In genomic region chr4:120569486-120570437, GRCm38 (mm10) we compare ENCODE assay signal across 8 mouse cellular contexts. TPM values are rescaled to one million over a fixed set of nuclear protein-coding genes. Genes with fewer than 3 reads are reported as not detected.
A peak's percentile ranks its signal among the peaks of the same experiment; 100 is the strongest.
DNase-seq lines count a peak whose midpoint lies in the region; ATAC-seq and TF ChIP-seq lines count a peak whose summit lies in the region.

TSS of gene Ctps (minus strand) at chr4:120570276.

- H3K4me1 ChIP-seq in hindbrain, postnatal 0 days (ENCODE audit: insufficient read depth, low read length) = peaks cover 16% of the 10 kb centered on the region

- H3K4me2 ChIP-seq in hindbrain, postnatal 0 days (ENCODE audit: low read depth, low read length) = peak within 1 kb of the TSS; percentile 58

- WGBS in hindbrain, postnatal 0 days = 2% methylated on average over 86 of the region's 97 CpGs

- H3K27me3 ChIP-seq in hindbrain, postnatal 0 days (ENCODE audit: insufficient read depth, low read length) = no peaks in the 10 kb centered on the region

- no peaks in the 10 kb centered on the region for H3K9me3 ChIP-seq in hindbrain, postnatal 0 days (ENCODE audit: low read length)

- H3K36me3 ChIP-seq in hindbrain, postnatal 0 days (ENCODE audit: insufficient read depth, low read length) = peaks cover 1% of the 10 kb centered on the region; the same call in 1 of the 2 replicates

- H3K9ac ChIP-seq in hindbrain, postnatal 0 days (replicated peaks; ENCODE audit: low read length) = peak within 1 kb of the TSS; percentile 92

- intact Hi-C loops in gastrocnemius, adult 2 months (cut with DNase I) = no loop called here
- intact Hi-C loops in left cerebral cortex, adult 2 months (cut with DNase I) = no loop called here

- TF ChIP-seq CTCF in gastrocnemius, adult 2 months (IDR thresholded peaks at IDR 0.05) = no peak
- no peak for TF ChIP-seq CTCF in hindbrain, postnatal 0 days (IDR thresholded peaks at IDR 0.05; ENCODE audit: low read depth)
- no peak for TF ChIP-seq CTCF in left cerebral cortex, adult 2 months (IDR thresholded peaks at IDR 0.05)

- peak within 1 kb of the TSS; percentile 95 for H3K27ac ChIP-seq in gastrocnemius, adult 2 months
- peak within 1 kb of the TSS; percentile 97 for H3K27ac ChIP-seq in hindbrain, postnatal 0 days
- peak within 1 kb of the TSS; percentile 96 for H3K27ac ChIP-seq in left cerebral cortex, adult 2 months

- DNase-seq in WW6 (ENCODE audit: low read depth, low spot score) = peak; percentile 76
- peak; percentile 90 to 95 for DNase-seq in cerebellum, postnatal 4 days (ENCODE audit: low spot score in 2 of 2)
- peak; percentile 98 for DNase-seq in gastrocnemius, adult 2 months
- peak; percentile 97 for DNase-seq in hindbrain, postnatal 0 days (ENCODE audit: low spot score)
- DNase-seq in left cerebral cortex, adult 2 months (ENCODE audit: extremely low spot score in 1 of 2, low spot score in 2 of 2) = peak; percentile 91 to 92
- DNase-seq in right cerebral cortex, adult 2 months (ENCODE audit: low spot score in 2 of 2) = peak; percentile 92 to 94
- peak; percentile 95 for DNase-seq in urinary bladder, postnatal 14 days (ENCODE audit: low spot score)

- H3K4me3 ChIP-seq in gastrocnemius, adult 2 months = peak within 1 kb of the TSS; percentile 83
- H3K4me3 ChIP-seq in hindbrain, postnatal 0 days (ENCODE audit: low read length) = peak within 1 kb of the TSS; percentile 76
- peak within 1 kb of the TSS; percentile 73 for H3K4me3 ChIP-seq in left cerebral cortex, adult 2 months

- peak; percentile 98 for ATAC-seq in hindbrain, postnatal 0 days
- ATAC-seq in megakaryocyte, adult 5-6 weeks (ENCODE audit: poor library complexity, severe bottlenecking) = peak; percentile 91

RNA-seq across cellular contexts. Expression of gene Ctps, which starts in this region (rescaled TPM):
- 10 to 100 TPM; 13.1 to 14.4 TPM for total RNA-seq in gastrocnemius, adult 2 months (2021)
- 42.2 and 52.0 TPM in 2 replicates for total RNA-seq in hindbrain, postnatal 0 days (2014; rRNA removed)
- polyA plus RNA-seq in hindbrain, postnatal 0 days (2015; fragmentation: Nextera tagmentation; extraction: Ambion mirVana) = 61.4 and 65.0 TPM in 2 replicates
- 10 to 100 TPM; 40.0 to 42.4 TPM for total RNA-seq in left cerebral cortex, adult 2 months (2021)
- total RNA-seq in megakaryocyte, adult 5-6 weeks (2015) = 12.8 TPM in 2 replicates
- total RNA-seq in megakaryocyte, adult 5-6 weeks (2017) = 13.1 and 14.3 TPM in 2 replicates

Comparison
In these comparisons a context has a peak if more than half of its experiments do, and no peak if none do; other contexts are left out.
1. Peak in every context shown above with its lines: DNase-seq, ATAC-seq, H3K4me3 ChIP-seq and H3K27ac ChIP-seq.